ENCODE assay signal across 9 mouse cellular contexts in the genomic region with DNA sequence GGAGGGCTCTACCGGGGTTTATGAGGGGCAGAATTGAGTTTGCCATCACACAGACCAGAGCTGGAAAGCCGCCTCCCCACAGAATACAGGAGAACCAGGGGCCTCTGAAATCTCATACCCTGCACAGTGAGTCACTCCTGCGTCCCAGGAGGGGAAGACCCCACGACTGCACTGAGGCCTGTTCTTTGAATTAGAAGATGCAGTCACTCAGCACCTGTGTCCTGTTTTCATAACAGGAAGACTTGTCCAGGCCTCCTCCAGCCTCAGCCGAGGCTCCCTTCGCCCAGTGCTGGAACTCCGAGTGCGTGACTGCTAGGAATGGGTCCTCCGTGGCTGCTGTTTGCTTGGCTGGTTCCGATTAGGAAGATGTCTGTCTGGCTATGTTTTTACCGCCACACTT. TPM values are rescaled to one million over a fixed set of nuclear protein-coding genes. Genes with fewer than 3 reads are reported as not detected.
DNase-seq lines count a peak whose midpoint lies in the region; ATAC-seq lines count a peak whose summit lies in the region.
"Had no signal": no experiment of that assay in that cellular context is flagged by ENCODE, and none has a peak within 500 bp of the region (broad histone marks: within the 10 kb centered on the region; RNA-seq: fewer than 3 reads in every experiment).

No protein-coding gene starts in this region.

- peak; percentile 30; the same call in 1 of the 2 replicates for ATAC-seq in kidney, embryonic 14.5 days (ENCODE audit: low FRiP score, low TSS enrichment)
- peak; percentile 25; the same call in 1 of the 2 replicates for ATAC-seq in heart, embryonic 14.5 days (ENCODE audit: insufficient number of reproducible peaks, insufficient read depth, low FRiP score, low read depth)
- no peak for ATAC-seq in midbrain, embryonic 15.5 days (replicated peaks)

- no peaks in the 10 kb centered on the region for H3K36me3 ChIP-seq in kidney, embryonic 14.5 days (ENCODE audit: control insufficient read depth, insufficient read depth, low read length)
- 0 out of 2 replicates have a peak, but pooled peaks cover 5% of the 10 kb centered on the region for H3K36me3 ChIP-seq in heart, embryonic 14.5 days (ENCODE audit: control insufficient read depth, insufficient read depth, low read length)
- H3K36me3 ChIP-seq in midbrain, embryonic 15.5 days (replicated peaks) = no peaks in the 10 kb centered on the region

- WGBS in kidney, embryonic 14.5 days = 34% methylated on average over 11 of the region's 11 CpGs
- WGBS in heart, embryonic 14.5 days = 42% methylated on average over 11 of the region's 11 CpGs
- 61% methylated on average over 11 of the region's 11 CpGs for WGBS in midbrain, embryonic 15.5 days

- H3K4me1 ChIP-seq in kidney, embryonic 14.5 days (ENCODE audit: control insufficient read depth, insufficient read depth, low read length) = peaks cover 71% of the 10 kb centered on the region
- H3K4me1 ChIP-seq in brown adipose tissue, adult 24 weeks (ENCODE audit: control insufficient read depth, insufficient read depth, insufficient read length, low read length) = peaks cover 63% of the 10 kb centered on the region
- peaks cover 40 to 58% of the 10 kb centered on the region in 2 experiments for H3K4me1 ChIP-seq in heart, embryonic 14.5 days (ENCODE audit: control insufficient read depth in 2 of 2, insufficient read depth in 2 of 2, low read length in 2 of 2)
- H3K4me1 ChIP-seq in midbrain, embryonic 15.5 days = peaks cover 16% of the 10 kb centered on the region

- no peaks in the 10 kb centered on the region for H3K9me3 ChIP-seq in kidney, embryonic 14.5 days (ENCODE audit: control insufficient read depth, low read length)
- no peaks in the 10 kb centered on the region for H3K9me3 ChIP-seq in heart, embryonic 14.5 days (ENCODE audit: control insufficient read depth, low read length)
- no peaks in the 10 kb centered on the region for H3K9me3 ChIP-seq in midbrain, embryonic 15.5 days

- peak overlapping the region; percentile 42; the same call in 1 of the 2 replicates for H3K27ac ChIP-seq in kidney, embryonic 14.5 days (ENCODE audit: low read depth, low read length)
- peak overlapping the region; percentile 81 for H3K27ac ChIP-seq in brown adipose tissue, adult 24 weeks (replicated peaks; ENCODE audit: low read depth, low read length)
- peak overlapping the region; percentile 65 to 67 for H3K27ac ChIP-seq in heart, embryonic 14.5 days (replicated peaks in 1 of 2; ENCODE audit: control insufficient read depth in 1 of 2, insufficient read depth in 1 of 2, low read depth in 2 of 2, low read length in 2 of 2)
- H3K27ac ChIP-seq in midbrain, embryonic 15.5 days = peak overlapping the region; percentile 53

- 0 out of 2 replicates have a peak overlapping the region, but pooled peaks have one; percentile 18 for H3K9ac ChIP-seq in kidney, embryonic 14.5 days (ENCODE audit: low read depth, low read length)
- no peak overlapping the region for H3K9ac ChIP-seq in heart, embryonic 14.5 days (ENCODE audit: low read length)
- no peak overlapping the region for H3K9ac ChIP-seq in midbrain, embryonic 15.5 days

- H3K27me3 ChIP-seq in kidney, embryonic 14.5 days (ENCODE audit: control insufficient read depth, insufficient read depth, low read length) = no peaks in the 10 kb centered on the region
- no peaks in the 10 kb centered on the region for H3K27me3 ChIP-seq in heart, embryonic 14.5 days (ENCODE audit: control insufficient read depth, insufficient read depth, low read length)
- no peaks in the 10 kb centered on the region for H3K27me3 ChIP-seq in midbrain, embryonic 15.5 days (replicated peaks)

- DNase-seq in kidney, postnatal 36 days = no peak
- no peak for DNase-seq in cerebellum, adult 11 months
- no peak for DNase-seq in ovary, postnatal 10 days (ENCODE audit: low spot score)
- no peak for DNase-seq in adrenal gland, adult (ENCODE audit: inconsistent age in 2 of 2, low spot score in 1 of 2)
- DNase-seq: thymus, postnatal 14 days had no signal

- no peak overlapping the region for H3K4me3 ChIP-seq in kidney, embryonic 14.5 days (ENCODE audit: low read length)
- no peak overlapping the region for H3K4me3 ChIP-seq in brown adipose tissue, adult 24 weeks (ENCODE audit: insufficient read depth, low read depth, low read length)
- no peak overlapping the region for H3K4me3 ChIP-seq in heart, embryonic 14.5 days (ENCODE audit: control insufficient read depth in 1 of 2, insufficient read depth in 1 of 2, low read depth in 1 of 2, low read length in 2 of 2)
- H3K4me3 ChIP-seq in midbrain, embryonic 15.5 days = no peak overlapping the region

- H3K4me2 ChIP-seq in kidney, embryonic 14.5 days (replicated peaks; ENCODE audit: low read depth, low read length) = no peak overlapping the region
- H3K4me2 ChIP-seq in heart, embryonic 14.5 days (ENCODE audit: low read length) = no peak overlapping the region
- no peak overlapping the region for H3K4me2 ChIP-seq in midbrain, embryonic 15.5 days

RNA-seq across cellular contexts. Expression of a gene that starts 16.6 kb away (rescaled TPM):
- polyA plus RNA-seq in kidney, embryonic 14.5 days (2014; fragmentation: Nextera tagmentation; extraction: Ambion mirVana) = 61.6 and 120 TPM in 2 replicates
- 21.5 and 26.4 TPM in 2 replicates for polyA plus RNA-seq in brown adipose tissue, adult 24 weeks (2012; ENCODE audit: insufficient read depth, insufficient read length, missing spikeins)
- 92.0 and 95.4 TPM in 2 replicates for polyA plus RNA-seq in heart, embryonic 14.5 days (2014; fragmentation: Nextera tagmentation; extraction: Ambion mirVana)
- polyA plus RNA-seq in midbrain, embryonic 15.5 days (2015; fragmentation: Nextera tagmentation; extraction: Ambion mirVana) = 49.5 and 52.3 TPM in 2 replicates
